Mouse (Mus musculus): ENCODE data around the gene Naaladl2. TPM values are rescaled to one million over a fixed set of nuclear protein-coding genes. Genes with fewer than 3 reads are reported as not detected.

The Naaladl2 gene
- total RNA-seq, 4 experiments from 2014 or later, result 3.7 to 5.5 (median 4.1) TPM

DNA sequence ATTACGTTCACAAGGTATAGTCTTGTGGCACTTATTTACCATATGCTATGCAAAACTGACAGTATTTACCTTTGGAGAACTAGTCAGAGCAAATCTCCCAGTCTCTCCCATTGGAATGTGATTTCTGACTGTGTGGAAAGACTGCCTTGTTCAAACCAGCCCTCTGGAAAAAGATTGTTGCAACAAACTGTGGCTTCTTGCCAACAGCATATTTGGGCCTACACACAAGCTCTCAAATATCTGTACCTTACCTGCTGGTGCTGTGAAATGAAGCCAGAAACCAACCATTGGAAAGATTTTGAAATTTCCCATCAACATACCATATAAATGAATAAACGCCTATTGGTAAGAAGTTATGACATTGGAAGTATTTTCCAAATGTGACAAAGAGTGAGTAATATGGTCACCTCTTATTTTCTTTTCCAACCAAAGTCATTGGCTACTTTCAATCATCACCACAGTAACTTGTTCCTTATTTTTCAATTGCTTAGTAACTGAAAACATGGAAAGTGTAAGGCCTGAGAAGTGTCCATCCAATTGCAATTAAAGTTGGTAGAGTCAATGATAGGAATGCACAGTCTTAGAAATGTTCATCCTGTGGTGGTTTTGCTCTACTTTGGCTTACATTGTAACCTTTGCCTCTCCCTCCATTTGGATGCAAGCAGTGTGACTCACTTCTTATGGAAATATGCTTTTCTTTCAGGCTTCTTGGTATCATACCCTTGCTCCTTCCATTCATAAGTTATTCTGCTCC lies 453.7 kb downstream of the Naaladl2 start:
- no peak for DNase-seq (ENCODE audit: low spot score in 2 of 2)

- no peak for DNase-seq (ENCODE audit: low spot score in 2 of 2)
Observed at GRCm38 (mm10) chr3:24670500-24670899, 473.6 kb downstream of the Naaladl2 start.

- no peak for DNase-seq (ENCODE audit: low spot score in 2 of 2)
Observed at GRCm38 (mm10) chr3:24668052-24668916, 475.8 kb downstream of the Naaladl2 start.

- DNase-seq (ENCODE audit: low spot score in 2 of 2), result no peak
Observed at GRCm38 (mm10) chr3:24665408-24665807, 478.7 kb downstream of the Naaladl2 start.

- DNase-seq (ENCODE audit: low spot score in 2 of 2), result no peak
Observed at GRCm38 (mm10) chr3:24663749-24664148, 480.3 kb downstream of the Naaladl2 start.

GRCm38 (mm10) chr3:24630032-24630431 lies 514.0 kb downstream of the Naaladl2 start:
- no peak for DNase-seq (ENCODE audit: low spot score in 2 of 2)

DNA sequence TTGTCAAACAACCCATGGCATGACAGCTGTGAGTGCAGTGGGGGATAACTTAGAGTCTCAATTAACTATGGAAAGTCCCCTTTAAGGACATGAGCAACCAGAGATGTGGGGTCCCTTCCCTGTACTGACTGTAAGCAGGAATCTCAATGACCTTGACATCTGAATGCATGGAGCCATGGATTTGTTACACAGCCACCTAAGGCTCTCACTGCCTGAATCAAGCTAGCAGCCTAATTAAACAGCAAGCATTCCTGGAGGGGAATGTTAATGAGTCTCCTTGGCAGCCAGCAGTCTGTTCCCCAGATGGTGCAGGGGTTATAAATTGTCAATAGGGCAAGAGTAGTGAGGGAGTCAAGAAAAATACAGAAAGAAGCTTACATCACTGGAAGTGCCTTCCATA lies 538.6 kb downstream of the Naaladl2 start:
- no peak for DNase-seq (ENCODE audit: low spot score in 2 of 2)

DNA sequence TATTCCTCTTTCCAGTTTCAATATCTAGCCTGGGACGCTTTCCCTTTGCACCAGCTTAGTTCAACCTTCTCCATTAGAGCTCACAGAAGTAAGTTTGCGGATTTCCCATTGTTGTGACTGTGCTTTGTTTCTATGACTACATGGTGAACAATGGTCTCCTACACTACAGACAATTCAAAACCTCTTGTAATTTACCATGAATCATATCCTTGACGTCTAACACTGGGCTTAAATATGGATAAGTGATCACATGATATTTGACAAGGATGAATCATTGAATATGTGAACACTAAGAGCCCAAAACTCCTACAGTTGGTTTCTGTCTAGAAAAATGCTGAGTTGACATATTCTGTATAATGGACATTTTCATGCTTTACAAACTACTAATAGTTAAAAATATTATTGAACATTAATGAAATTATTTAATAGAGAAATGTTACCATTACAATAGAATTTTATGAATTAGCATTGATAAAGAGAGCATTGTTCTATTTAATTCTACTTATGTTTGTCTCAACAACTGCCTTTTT lies 539.2 kb downstream of the Naaladl2 start:
- DNase-seq (ENCODE audit: low spot score in 2 of 2), result no peak

- no peak for DNase-seq (ENCODE audit: low spot score in 2 of 2)
Observed at GRCm38 (mm10) chr3:24595447-24595846, 548.6 kb downstream of the Naaladl2 start.

GRCm38 (mm10) chr3:24556617-24557016 lies 587.4 kb downstream of the Naaladl2 start:
- no peak for DNase-seq (ENCODE audit: low spot score in 2 of 2)

GRCm38 (mm10) chr3:24553701-24554100 lies 590.4 kb downstream of the Naaladl2 start:
- DNase-seq (ENCODE audit: low spot score in 2 of 2), result no peak

DNA sequence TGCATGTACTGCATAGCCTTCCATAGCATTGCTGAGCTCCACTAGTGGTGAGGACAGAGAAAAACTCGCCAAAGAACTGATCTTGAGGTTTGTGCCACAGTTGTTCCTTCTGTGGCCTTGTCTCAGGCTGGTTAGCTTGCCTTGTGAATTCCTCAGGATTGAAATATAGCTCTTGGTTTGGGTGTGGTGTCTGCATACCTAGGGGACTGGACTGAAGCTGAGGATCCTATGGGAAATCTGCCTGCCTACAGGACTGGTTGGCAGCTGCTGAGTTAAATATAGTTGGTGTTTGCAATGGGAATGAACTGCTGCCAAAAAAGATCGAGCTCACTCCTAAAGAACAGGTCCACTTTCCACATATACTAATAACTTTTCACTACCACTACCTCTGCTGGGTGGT lies 591.4 kb downstream of the Naaladl2 start:
- DNase-seq (ENCODE audit: low spot score in 2 of 2), result peak in 1 of 2 experiments; percentile 22

GRCm38 (mm10) chr3:24533775-24534458 lies 610.1 kb downstream of the Naaladl2 start:
- DNase-seq (ENCODE audit: low spot score in 2 of 2), result no peak

DNA sequence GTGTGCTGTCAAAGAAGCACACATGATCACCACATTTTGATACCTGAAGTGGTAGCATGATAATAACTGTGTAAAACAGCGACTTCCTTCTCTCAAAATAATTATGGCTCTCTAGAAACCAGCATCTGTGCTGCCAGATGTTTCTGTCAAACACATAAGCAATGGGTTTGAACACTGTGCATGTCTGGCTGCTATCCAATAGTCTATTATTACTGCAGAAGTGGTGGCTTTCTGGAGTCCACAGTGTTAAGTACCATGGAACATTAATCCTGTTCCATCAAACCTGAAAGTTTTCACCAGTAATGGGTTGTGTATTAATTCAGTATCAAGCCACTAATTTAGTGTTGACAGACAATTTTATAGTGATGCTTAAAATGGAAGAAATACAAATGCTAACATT lies 629.1 kb downstream of the Naaladl2 start:
- DNase-seq (ENCODE audit: low spot score in 2 of 2), result no peak

GRCm38 (mm10) chr3:24486456-24487112 lies 657.5 kb downstream of the Naaladl2 start:
- DNase-seq (ENCODE audit: low spot score in 2 of 2), result peak in 1 of 2 experiments; percentile 11

GRCm38 (mm10) chr3:24463941-24464340 lies 680.1 kb downstream of the Naaladl2 start:
- DNase-seq (ENCODE audit: low spot score in 2 of 2), result no peak

- DNase-seq (ENCODE audit: low spot score in 2 of 2), result peak in 1 of 2 experiments; percentile 53
Observed at GRCm38 (mm10) chr3:24440621-24441020, 703.4 kb downstream of the Naaladl2 start.

DNA sequence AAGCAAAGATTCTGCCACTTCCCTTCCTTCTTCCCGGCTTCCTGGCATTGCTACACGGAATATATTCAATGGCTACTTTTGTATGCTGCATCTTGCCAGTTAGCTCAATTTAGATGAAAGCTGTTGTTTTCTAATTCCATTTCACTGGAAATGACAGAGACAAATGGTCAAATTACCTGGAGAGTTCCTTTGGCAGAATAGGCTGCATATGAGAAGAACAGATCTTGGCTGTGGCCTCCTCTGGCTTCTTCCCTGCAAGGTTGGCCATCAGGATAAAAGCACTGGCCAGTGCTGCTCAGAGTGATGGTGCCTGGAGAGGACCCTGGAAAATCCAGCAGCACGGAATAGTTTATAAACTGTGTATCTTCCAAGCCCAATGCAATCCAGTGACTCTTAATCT lies 711.3 kb downstream of the Naaladl2 start:
- no peak for DNase-seq (ENCODE audit: low spot score in 2 of 2)

GRCm38 (mm10) chr3:24391737-24392136 lies 752.3 kb downstream of the Naaladl2 start:
- no peak for DNase-seq (ENCODE audit: low spot score in 2 of 2)

GRCm38 (mm10) chr3:24391311-24391710 lies 752.8 kb downstream of the Naaladl2 start:
- no peak for DNase-seq (ENCODE audit: low spot score in 2 of 2)

GRCm38 (mm10) chr3:24355010-24355409 lies 789.1 kb downstream of the Naaladl2 start:
- DNase-seq (ENCODE audit: low spot score in 2 of 2), result no peak
